Mouse (Mus musculus): ENCODE data around the gene Rps6kb1.

DNA sequence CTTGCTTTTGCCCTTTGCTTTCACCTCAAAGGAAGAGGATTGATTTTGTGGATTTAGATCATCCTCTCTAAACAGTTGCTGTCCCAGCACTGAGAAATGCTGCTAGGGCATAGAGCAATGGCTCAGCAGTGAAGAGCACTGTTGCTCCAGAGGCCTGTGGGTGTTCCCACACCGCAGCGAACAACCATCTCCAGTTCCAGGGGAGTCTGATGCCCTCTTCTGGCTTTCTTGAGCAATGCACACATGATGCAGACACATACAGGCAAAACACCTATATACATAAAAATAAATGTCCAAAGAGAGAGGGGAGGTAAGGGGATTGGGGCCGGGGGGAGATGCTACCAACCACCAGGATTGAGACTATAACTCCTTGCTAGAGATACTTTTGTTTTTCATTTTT is 46.7 kb downstream of the Rps6kb1 start:
- TF ChIP-seq CTCF (IDR thresholded peaks at IDR 0.05; ENCODE audit: insufficient read depth, low read depth, low read length) (no peak), POLR2A (IDR thresholded peaks at IDR 0.05; ENCODE audit: insufficient read depth, low read depth, low read length) (no peak)
